Mouse (Mus musculus) kidney, adult 2 months (tissue): Measurements from ENCODE around the gene Ints2.

Experiments
- CTCF ChIP-seq: fragments of 200-500 bp; conservative IDR thresholded peaks from 2 replicates; pipeline ENCODE4 v1.5.1; 2011; ENCODE audit warnings: low read depth, mild to moderate bottlenecking, control low read depth, low read length, moderate library complexity, mixed read lengths; ENCODE audit not compliant: insufficient read depth, insufficient read length
- POLR2A ChIP-seq: fragments of 200-500 bp; IDR thresholded peaks from one replicate; pipeline ENCODE4 v1.6.1; 2011; ENCODE audit warnings: low read depth, low read length, control low read depth

DNA sequence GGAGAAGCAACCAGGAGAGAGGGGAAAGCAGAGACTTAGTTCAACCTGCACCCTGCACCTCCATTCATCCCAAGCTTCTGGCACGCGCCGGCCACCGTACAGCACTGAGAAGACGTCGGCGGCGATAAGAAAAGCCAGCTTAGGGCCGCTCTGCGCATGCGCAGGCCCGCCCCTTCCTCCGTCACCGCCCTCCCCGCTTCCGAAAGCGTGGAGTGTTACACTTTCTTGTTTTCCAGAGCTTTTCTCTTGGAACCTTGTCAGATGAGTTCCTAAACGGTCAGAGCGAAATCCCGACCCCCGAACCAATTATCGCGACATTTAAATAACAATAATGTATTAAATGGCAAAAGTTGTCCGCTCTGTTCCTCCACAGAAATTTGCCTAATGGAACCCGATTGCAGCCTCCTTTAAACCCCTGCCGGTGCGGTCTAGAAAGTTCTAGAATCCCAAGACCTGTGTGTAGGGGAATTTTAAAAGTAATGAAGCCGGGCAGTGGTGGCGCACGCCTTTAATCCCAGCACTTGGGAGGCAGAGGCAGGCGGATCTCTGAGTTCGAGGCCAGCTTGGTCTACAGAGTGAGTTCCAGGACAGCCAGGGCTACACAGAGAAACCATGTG is at the start of gene Ints2:
- TF ChIP-seq POLR2A = peak; percentile 37
- no peak for TF ChIP-seq CTCF
